Mouse (Mus musculus) hindbrain, embryonic 11.5 days (tissue): ENCODE data around the gene Rbm46. TPM values are rescaled to one million over a fixed set of nuclear protein-coding genes. Genes with fewer than 3 reads are reported as not detected.

Experiments used
- ATAC-seq: fragments of 200-750 bp; cut with Nextera tagmentation; 2 replicates; pipeline ENCODE4 v1.8.0; 2017; ENCODE audit warnings: mild to moderate bottlenecking, moderate TSS enrichment, moderate library complexity; ENCODE audit not compliant: low FRiP score
- DNase-seq: peaks from one replicate; pipeline ENCODE4 v3.0.0-alpha.2; 2015; ENCODE audit warnings: low spot score
- H3K27ac ChIP-seq: fragments of 300-500 bp; sonication (generic); 2 replicates; pipeline ENCODE4 v1.5.1; 2014; ENCODE audit warnings: mild to moderate bottlenecking, low read depth, low read length
- H3K27me3 ChIP-seq: fragments of 300-500 bp; sonication (generic); 2 replicates; pipeline ENCODE4 v1.6.1; 2014; ENCODE audit warnings: mild to moderate bottlenecking, low read length, moderate library complexity, mixed read lengths; ENCODE audit not compliant: control insufficient read depth, insufficient read depth
- H3K36me3 ChIP-seq: fragments of 300-500 bp; sonication (generic); 2 replicates; pipeline ENCODE4 v1.6.1; 2014; ENCODE audit warnings: mild to moderate bottlenecking, low read length, moderate library complexity, mixed read lengths; ENCODE audit not compliant: control insufficient read depth, insufficient read depth
- H3K4me1 ChIP-seq: fragments of 300-500 bp; sonication (generic); replicated peaks from 2 replicates; pipeline ENCODE4 v1.6.1; 2014; ENCODE audit warnings: low read length, mixed read lengths; ENCODE audit not compliant: control insufficient read depth, insufficient read depth
- H3K4me2 ChIP-seq: fragments of 300-500 bp; sonication (generic); replicated peaks from 2 replicates; pipeline ENCODE4 v1.6.1; 2014; ENCODE audit warnings: mild to moderate bottlenecking, low read depth, low read length
- H3K4me3 ChIP-seq: fragments of 300-500 bp; sonication (generic); 2 replicates; pipeline ENCODE4 v1.5.1; 2014; ENCODE audit warnings: low read depth, low read length
- H3K9ac ChIP-seq: fragments of 300-500 bp; sonication (generic); 2 replicates; pipeline ENCODE4 v1.6.1; 2014; ENCODE audit warnings: low read depth, low read length
- H3K9me3 ChIP-seq: fragments of 300-500 bp; sonication (generic); 2 replicates; pipeline ENCODE4 v1.6.1; 2016; ENCODE audit warnings: low read length; ENCODE audit not compliant: control insufficient read depth
- WGBS: fragments of 180-500 bp; shearing (Covaris S2); extraction: QIAGEN DNeasy Blood & Tissue Kit; methylation state at CpG from one replicate; pipeline ENCODE4 v1.1.7; 2014; 5-methylcytosine and 5-hydroxymethylcytosine counted together
- polyA plus RNA-seq: library from polyadenylated mRNA; unstranded; fragments of >200 nt; fragmentation: Nextera tagmentation; extraction: Ambion mirVana; gene quantifications from 2 replicates; pipeline ENCODE4 v1.2.1, GENCODE M21; 2014

Rbm46 gene
- polyA plus RNA-seq, 1 experiment from 2014 or later, result 3.2 TPM

GRCm38 (mm10) chr3:82875671-82876371, 462 bp downstream of the Rbm46 start:
- H3K9ac ChIP-seq, result peak overlapping the region; percentile 11; the same call in 1 of the 2 replicates
- ATAC-seq, result peak; percentile 66
- WGBS, result 19% methylated on average over 63 of the region's 69 CpGs

DNA sequence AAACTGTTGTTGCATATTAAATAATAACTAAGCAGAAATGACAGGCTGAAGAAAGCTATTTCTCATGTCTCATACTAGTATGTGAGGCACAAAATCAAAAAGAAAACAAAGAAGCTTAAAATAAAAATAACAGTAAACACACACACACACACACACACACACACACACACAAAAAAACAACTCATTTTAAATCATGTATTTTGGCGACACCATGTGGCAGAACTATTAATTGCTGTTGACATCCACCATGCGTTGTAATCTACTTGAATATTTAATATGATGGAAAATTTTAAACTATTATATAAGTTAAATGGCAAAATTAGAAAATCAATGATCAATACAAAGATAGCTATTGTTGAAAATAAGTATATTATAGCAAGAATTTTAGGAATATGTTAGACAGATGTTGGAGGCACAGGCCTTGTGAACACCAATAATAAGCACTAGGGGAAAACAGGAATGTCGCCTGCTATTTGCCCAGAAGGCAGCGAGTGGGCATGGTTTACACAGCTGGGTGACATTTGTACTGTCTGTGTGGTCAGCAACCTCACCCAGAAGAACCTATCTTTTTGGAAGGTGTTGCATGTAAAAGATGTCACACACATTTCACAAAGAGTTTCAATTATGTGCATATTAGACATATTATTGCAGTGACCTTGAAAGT, 18.7 kb downstream of the Rbm46 start:
- peak; percentile 64 for DNase-seq
- Histone ChIP-seq H3K9ac (no peak overlapping the region), H3K27me3 (no peaks in the 10 kb centered on the region), H3K9me3 (no peaks in the 10 kb centered on the region), H3K4me1 (no peaks in the 10 kb centered on the region), H3K36me3 (no peaks in the 10 kb centered on the region), H3K27ac (no peak overlapping the region), H3K4me2 (no peak overlapping the region), H3K4me3 (no peak overlapping the region)
- 23% methylated on average over 4 of the region's 4 CpGs for WGBS
- ATAC-seq, result 0 out of 2 replicates have a peak, but pooled peaks have one; percentile 54

More at GRCm38 (mm10) chr3:82875671-82876371, 462 bp downstream of the Rbm46 start:
- Histone ChIP-seq H3K27ac (no peak overlapping the region), H3K9me3 (no peaks in the 10 kb centered on the region), H3K27me3 (peaks cover 16% of the 10 kb centered on the region), H3K36me3 (no peaks in the 10 kb centered on the region), H3K4me3 (peak overlapping the region; percentile 26), H3K4me2 (peak overlapping the region; percentile 27), H3K4me1 (no peaks in the 10 kb centered on the region)
- peak; percentile 25 for DNase-seq

DNA sequence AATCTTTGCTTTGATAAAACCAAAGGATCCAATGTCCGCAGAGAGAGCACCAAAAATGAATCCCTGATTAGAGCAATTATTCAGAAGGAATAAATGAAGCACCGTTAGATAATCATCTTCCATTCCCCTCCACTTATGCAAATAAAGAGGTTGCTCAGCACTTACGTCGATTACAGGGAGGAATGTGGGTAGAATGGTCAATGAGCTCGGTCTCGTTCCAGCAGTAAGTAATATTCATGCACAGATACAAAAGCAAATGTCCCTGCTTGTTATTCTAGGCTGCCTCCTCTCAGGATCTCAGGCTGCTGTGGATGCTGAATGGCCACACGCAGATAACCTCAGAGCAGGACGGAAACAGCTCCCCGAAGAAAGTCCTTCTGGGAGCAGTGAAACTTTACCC, 51.1 kb downstream of the Rbm46 start:
- Histone ChIP-seq H3K27me3 (no peaks in the 10 kb centered on the region), H3K4me3 (no peak overlapping the region), H3K36me3 (no peaks in the 10 kb centered on the region), H3K9ac (no peak overlapping the region), H3K27ac (no peak overlapping the region), H3K4me1 (no peaks in the 10 kb centered on the region), H3K9me3 (no peaks in the 10 kb centered on the region), H3K4me2 (no peak overlapping the region)
- no peak for DNase-seq
- no peak for ATAC-seq
- 88% methylated on average over 9 of the region's 9 CpGs for WGBS

GRCm38 (mm10) chr3:82811851-82812250, 64.4 kb downstream of the Rbm46 start:
- Histone ChIP-seq H3K4me2 (no peak overlapping the region), H3K9me3 (no peaks in the 10 kb centered on the region), H3K36me3 (no peaks in the 10 kb centered on the region), H3K4me3 (no peak overlapping the region), H3K9ac (no peak overlapping the region), H3K27me3 (no peaks in the 10 kb centered on the region), H3K27ac (no peak overlapping the region), H3K4me1 (no peaks in the 10 kb centered on the region)
- ATAC-seq (no peak), DNase-seq (no peak)
- 72% methylated on average over 3 of the region's 3 CpGs for WGBS

- H3K9me3 ChIP-seq, result no peaks in the 10 kb centered on the region
- ATAC-seq (no peak), DNase-seq (no peak)
- H3K27ac ChIP-seq, result no peak overlapping the region
- no peaks in the 10 kb centered on the region for H3K36me3 ChIP-seq
- WGBS, result 87% methylated on average over 7 of the region's 7 CpGs
- H3K4me2 ChIP-seq, result no peak overlapping the region
- H3K27me3 ChIP-seq, result no peaks in the 10 kb centered on the region
- H3K9ac ChIP-seq, result no peak overlapping the region
- no peak overlapping the region for H3K4me3 ChIP-seq
- H3K4me1 ChIP-seq, result no peaks in the 10 kb centered on the region
Observed at GRCm38 (mm10) chr3:82810334-82811120, 65.8 kb downstream of the Rbm46 start.

DNA sequence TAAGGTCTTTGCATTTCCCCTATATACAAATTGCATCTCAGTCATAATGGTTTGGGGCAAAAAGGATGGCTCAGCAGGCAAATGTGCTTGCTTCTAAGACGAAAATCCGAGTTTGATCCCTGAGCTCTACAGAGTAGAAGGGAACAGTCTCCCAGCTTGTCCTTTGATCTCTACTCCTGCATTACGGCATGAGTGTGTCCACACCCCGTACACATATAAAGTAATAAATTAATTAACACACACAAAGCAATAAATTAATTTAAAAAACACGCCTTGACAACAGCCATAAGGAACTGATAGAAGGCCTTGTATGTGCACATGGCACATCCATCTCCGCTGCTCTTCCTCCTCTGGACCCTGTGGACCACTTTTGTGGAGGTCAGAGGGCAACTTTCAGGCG, 66.5 kb downstream of the Rbm46 start:
- no peak for ATAC-seq
- no peaks in the 10 kb centered on the region for H3K4me1 ChIP-seq
- H3K27ac ChIP-seq, result no peak overlapping the region
- H3K4me3 ChIP-seq, result no peak overlapping the region
- no peaks in the 10 kb centered on the region for H3K9me3 ChIP-seq
- DNase-seq, result no peak
- H3K9ac ChIP-seq, result no peak overlapping the region
- H3K4me2 ChIP-seq, result no peak overlapping the region
- WGBS, result 86% methylated on average over 7 of the region's 7 CpGs
- no peaks in the 10 kb centered on the region for H3K36me3 ChIP-seq
- no peaks in the 10 kb centered on the region for H3K27me3 ChIP-seq

GRCm38 (mm10) chr3:82808323-82808911, 67.9 kb downstream of the Rbm46 start:
- H3K4me2 ChIP-seq, result no peak overlapping the region
- H3K27me3 ChIP-seq, result no peaks in the 10 kb centered on the region
- no peak for DNase-seq
- no peaks in the 10 kb centered on the region for H3K4me1 ChIP-seq
- WGBS, result 88% methylated on average over 1 of the region's 1 CpGs
- no peak overlapping the region for H3K4me3 ChIP-seq
- H3K27ac ChIP-seq, result no peak overlapping the region
- H3K9me3 ChIP-seq, result no peaks in the 10 kb centered on the region
- H3K9ac ChIP-seq, result no peak overlapping the region
- no peak for ATAC-seq
- no peaks in the 10 kb centered on the region for H3K36me3 ChIP-seq

DNA sequence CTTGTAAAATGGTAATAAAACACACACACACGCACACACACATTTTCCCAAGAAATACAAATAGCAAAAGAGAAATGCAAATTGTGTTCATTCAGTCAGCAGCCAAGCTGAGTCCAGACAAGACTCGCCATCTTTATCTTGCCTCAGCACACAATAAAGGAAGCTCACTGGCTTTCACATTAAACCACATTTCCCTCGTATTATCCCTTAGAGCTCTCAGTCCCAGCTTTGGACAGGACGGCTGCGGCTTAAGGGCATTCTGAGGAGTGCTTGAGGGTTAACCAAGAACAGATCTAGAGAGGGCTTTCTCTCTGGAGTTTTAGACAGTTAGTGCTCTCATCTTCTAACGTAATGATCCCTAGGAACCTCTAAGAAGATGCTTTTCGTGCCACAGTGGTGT, 71.0 kb downstream of the Rbm46 start:
- no peak for ATAC-seq
- Histone ChIP-seq H3K27ac (no peak overlapping the region), H3K4me2 (no peak overlapping the region), H3K36me3 (no peaks in the 10 kb centered on the region), H3K9me3 (no peaks in the 10 kb centered on the region), H3K4me1 (no peaks in the 10 kb centered on the region), H3K9ac (no peak overlapping the region), H3K4me3 (no peak overlapping the region), H3K27me3 (no peaks in the 10 kb centered on the region)
- 86% methylated on average over 7 of the region's 7 CpGs for WGBS
- no peak for DNase-seq
